Mouse (Mus musculus): ENCODE data around the gene Sav1.

Gene Sav1

DNA sequence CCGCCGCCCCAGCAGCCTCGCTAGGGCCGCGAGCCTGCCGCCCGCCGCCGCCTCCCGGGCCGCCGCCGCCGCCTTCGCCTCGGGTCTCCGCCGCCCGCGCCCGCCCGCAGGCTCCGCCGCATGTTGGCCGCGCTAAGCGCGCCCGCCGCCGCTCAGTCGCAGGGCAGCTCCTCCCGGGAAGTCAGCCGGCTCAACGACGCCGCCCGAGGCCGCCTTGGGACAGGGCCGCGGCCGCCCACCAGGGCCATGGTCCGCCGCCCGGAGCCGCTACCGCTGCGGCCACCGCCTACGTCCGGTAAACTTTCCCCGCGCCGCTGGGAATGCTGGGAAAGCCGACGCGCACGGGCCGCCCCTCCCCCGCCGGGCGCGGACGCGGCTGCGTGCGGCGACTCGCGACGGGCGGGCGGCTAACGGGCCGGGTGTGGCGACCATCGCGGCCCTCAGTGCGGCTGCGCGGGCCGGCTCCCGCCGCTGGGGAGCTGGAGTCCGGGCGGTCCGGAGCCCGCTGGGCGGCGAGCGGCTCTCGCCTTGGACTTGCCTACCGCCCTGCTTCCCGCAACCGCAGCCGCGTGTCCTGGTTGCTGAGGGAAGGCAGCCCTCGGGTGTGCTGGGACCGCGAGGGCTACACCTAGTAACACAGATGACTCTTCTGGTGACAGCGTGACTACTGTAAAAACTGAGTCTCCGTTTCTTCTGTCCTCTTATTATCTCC lies at the start of gene Sav1:
Gene Sav1 (minus strand): TSS at position 217 of the 712 bp plus-strand sequence.
- DNase-seq (ENCODE audit: low spot score in 2 of 2), result peak; percentile 85 to 89

- no peak for DNase-seq (ENCODE audit: low spot score in 2 of 2)
These were observed 39.4 kb upstream of the Sav1 start for GRCm38 (mm10) chr12:70026233-70026632.

DNA sequence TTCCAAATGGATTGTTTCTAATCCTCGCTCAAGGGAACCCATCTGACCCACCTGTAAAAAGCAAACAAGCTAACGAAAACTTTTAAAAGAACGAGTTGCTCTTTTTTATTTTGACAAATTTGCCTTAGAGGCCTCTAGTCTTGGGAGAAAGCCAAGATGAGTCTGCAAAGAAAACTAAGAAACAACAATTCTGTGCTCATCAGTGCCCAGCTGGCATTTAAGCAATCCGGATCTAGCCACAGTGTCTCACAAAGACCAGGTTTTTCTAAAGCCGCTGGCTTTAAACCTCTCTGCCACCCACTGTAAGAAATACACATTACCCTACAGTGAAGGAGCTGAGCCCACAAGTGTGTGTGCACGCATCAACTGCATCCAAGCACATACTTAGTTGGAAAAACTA lies 38.6 kb upstream of the Sav1 start:
- DNase-seq (ENCODE audit: low spot score in 2 of 2), result no peak

- DNase-seq (ENCODE audit: low spot score in 2 of 2), result no peak
These were observed 36.8 kb upstream of the Sav1 start for GRCm38 (mm10) chr12:70023580-70023979.

DNA sequence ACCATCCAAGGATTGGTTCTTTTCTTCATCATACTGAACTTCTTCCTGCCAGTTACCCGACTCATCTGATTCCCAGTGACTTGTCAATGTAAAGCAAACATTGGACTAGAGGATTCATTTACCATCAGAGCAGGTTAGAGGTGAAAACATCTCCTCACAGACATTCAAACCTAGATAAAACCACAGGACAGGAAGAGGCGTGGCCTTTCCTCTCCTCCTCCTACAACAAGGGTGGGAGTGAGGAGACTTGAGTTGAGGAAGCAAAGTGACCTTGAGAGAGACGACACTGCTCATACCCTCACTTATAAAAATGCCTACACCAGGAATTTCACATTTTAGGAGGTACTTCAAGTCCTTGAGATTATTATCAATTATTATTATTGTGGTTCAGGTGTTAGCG lies 31.4 kb upstream of the Sav1 start:
- no peak for DNase-seq (ENCODE audit: low spot score in 2 of 2)

- peak in 1 of 2 experiments; percentile 48 for DNase-seq (ENCODE audit: low spot score in 2 of 2)
These were observed 29.1 kb upstream of the Sav1 start for GRCm38 (mm10) chr12:70015936-70016335.

DNA sequence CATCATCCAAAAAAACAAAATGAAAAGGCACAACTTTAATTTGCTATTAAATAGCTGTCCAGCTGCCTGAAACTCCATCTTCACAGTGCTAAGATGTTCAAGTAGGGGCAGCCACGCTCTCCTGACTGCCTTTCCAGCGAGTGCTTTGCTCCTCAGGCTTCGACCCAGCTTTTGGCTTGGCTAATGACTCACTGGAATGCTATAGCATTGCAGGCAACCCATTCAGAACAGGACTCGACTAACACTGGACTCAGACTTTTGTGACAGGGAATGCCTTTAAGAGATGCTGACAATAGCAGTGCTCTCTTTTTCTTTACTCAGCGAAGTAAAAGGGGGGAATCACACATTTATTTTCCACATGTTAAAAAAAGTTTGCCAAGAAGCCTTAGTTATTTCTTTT lies 24.9 kb upstream of the Sav1 start:
- no peak for DNase-seq (ENCODE audit: low spot score in 2 of 2)

GRCm38 (mm10) chr12:70010356-70010755 lies 23.6 kb upstream of the Sav1 start:
- DNase-seq (ENCODE audit: low spot score in 2 of 2), result no peak

- DNase-seq (ENCODE audit: low spot score in 2 of 2), result no peak
These were observed 18.3 kb upstream of the Sav1 start for GRCm38 (mm10) chr12:70005103-70005502.

- DNase-seq (ENCODE audit: low spot score in 2 of 2), result no peak
These were observed 11.6 kb upstream of the Sav1 start for GRCm38 (mm10) chr12:69998186-69998983.

- no peak for DNase-seq (ENCODE audit: low spot score in 2 of 2)
These were observed 8.6 kb upstream of the Sav1 start for GRCm38 (mm10) chr12:69995382-69995781.

- DNase-seq (ENCODE audit: low spot score in 2 of 2), result peak in 1 of 2 experiments; percentile 25
These were observed 500 bp downstream of the Sav1 start for GRCm38 (mm10) chr12:69986241-69986762.

DNA sequence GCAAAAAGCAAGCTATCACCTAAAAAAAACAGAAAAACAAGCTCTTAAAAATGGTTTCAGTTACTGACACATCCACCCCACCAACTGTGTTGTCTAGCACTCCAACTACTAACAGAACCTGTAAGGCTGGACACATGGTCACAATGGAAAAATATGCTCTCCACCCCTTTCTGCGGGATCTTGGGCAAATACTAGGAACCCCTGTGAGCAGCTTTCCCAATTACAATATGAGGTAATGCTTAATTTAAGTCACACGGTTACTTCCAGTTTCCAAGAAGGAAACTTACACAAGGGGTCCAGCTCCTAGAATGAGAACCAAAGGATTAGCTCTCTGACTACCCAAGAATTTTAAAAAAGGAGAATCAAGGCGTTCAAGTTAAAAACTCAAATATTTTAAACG lies 1.3 kb downstream of the Sav1 start:
- no peak for DNase-seq (ENCODE audit: low spot score in 2 of 2)

DNA sequence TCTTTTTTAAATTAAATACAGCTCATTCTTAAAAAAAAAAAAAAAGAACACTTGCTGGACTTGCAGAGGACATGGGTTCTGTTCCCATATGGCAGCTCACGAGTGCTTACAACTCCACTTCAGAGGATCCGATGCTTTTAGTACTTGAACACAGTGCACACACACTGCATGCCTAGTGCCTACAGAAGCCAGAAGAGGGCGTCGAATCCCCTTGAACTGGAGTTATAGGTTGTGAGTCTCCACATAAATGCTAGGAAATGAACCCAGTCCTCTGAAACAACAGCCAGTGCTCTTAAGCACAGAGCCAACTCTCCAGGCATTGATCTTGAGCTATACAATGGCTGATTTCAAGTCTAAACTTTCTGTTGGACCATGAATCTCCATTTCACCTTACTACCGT lies 3.9 kb downstream of the Sav1 start:
- no peak for DNase-seq (ENCODE audit: low spot score in 2 of 2)

DNA sequence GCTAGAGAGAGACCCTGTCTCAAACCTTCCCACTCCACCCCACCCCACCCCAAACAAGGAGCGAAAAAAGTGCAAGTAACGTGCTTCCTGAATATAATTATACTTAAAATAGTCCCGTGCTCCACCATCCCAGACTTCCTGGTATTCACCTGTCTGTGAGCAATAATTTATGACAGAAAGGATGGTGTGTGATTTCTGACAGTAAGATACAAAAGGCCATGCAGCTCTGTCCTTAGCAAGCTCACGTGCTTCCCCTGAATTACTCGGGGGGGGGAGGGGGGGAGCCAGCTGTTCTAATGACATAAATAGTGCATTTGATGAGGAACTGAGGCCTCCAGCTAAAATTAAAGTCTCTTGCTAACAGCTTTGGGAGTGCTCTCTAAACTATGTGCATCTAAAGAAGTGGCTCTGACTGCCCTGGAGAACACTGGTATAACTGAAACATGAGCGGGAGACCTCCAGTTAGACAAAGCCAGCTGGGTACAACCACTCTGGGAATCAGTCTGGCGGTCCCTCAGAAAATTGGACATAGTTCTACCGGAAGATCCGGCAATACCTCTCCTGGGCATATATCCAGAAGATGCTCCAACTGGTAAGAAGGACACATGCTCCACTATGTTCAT lies 9.3 kb downstream of the Sav1 start:
- DNase-seq (ENCODE audit: low spot score in 2 of 2), result no peak

- no peak for DNase-seq (ENCODE audit: low spot score in 2 of 2)
These were observed 10.1 kb downstream of the Sav1 start for GRCm38 (mm10) chr12:69976688-69977087.

DNA sequence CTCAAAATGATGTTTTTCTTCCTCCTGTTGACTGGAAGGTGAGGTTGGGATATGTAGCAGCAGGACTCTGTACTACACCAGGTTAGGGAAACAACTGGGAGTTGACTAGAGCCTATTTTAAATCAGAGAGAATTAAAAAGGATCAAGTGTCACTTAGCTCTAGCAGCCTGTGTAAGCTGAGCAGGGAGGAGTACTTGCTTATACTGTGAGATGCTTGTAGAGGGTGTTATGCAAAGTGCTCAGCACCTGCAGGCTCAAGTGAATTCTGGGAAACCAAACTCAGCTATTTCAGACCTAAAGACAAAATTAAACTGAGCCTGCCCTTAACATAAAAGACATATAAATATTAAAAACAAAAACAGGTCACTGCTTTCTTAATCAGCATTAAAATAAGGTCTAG lies 13.1 kb downstream of the Sav1 start:
- DNase-seq (ENCODE audit: low spot score in 2 of 2), result no peak

- no peak for DNase-seq (ENCODE audit: low spot score in 2 of 2)
These were observed 18.6 kb downstream of the Sav1 start for GRCm38 (mm10) chr12:69968154-69968553.

- no peak for DNase-seq (ENCODE audit: low spot score in 2 of 2)
These were observed 19.7 kb downstream of the Sav1 start for GRCm38 (mm10) chr12:69967112-69967511.

DNA sequence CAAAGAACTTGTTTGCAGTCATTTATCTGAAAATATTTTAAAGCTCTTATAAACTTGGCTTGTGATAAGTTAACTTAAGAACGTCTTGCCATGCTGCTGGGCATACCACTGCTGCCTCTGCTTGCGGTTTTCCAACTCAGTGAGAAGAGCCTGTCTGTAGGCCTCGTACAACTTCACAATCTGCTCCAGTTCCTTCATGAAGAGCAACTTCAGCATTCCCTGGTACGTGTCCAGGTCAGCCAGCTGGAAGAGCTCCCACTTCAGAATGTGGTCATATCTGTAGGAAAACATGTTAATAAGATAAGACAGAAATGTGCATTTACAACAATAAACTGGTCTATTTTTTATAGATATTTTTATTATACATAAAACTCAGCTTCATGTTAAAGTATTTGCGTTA lies 20.7 kb downstream of the Sav1 start:
- no peak for DNase-seq (ENCODE audit: low spot score in 2 of 2)

GRCm38 (mm10) chr12:69965644-69966043 lies 21.2 kb downstream of the Sav1 start:
- DNase-seq (ENCODE audit: low spot score in 2 of 2), result no peak

DNA sequence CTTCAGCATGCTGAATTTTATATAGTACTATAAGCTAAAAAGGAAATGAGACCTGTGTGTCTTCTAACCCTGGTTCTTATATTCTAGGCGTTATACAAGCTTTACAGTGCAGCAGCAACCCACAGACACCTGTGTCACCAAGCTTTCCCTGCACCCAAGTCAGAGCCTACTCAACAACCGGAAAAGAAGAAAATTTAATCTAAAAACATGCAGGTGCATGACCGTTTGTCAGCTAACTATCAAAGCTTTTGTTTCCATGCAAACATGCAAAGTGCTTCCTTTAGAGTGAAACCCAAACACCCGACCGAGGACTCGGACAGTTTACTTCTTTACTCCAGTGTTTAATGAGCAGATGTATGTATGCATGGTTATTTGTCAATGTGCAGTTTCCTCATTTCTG lies 23.7 kb downstream of the Sav1 start:
- DNase-seq (ENCODE audit: low spot score in 2 of 2), result no peak

GRCm38 (mm10) chr12:69962468-69962867 lies 24.3 kb downstream of the Sav1 start:
- DNase-seq (ENCODE audit: low spot score in 2 of 2), result peak; percentile 61 to 74

All from frontal cortex, postnatal 36 days (tissue).